Mouse (Mus musculus) hindbrain, embryonic 10.5 days (tissue): ENCODE results near the gene Rab3ip. TPM values are rescaled to one million over a fixed set of nuclear protein-coding genes. Genes with fewer than 3 reads are reported as not detected.

Experiments
- DNase-seq: peaks from one replicate; pipeline ENCODE4 v3.0.0-alpha.2; 2017; ENCODE audit warnings: low spot score
- H3K27ac ChIP-seq: fragments of 300-500 bp; sonication (generic); 2 replicates; pipeline ENCODE4 v1.5.1; 2016; ENCODE audit warnings: mild to moderate bottlenecking, moderate library complexity
- H3K27me3 ChIP-seq: fragments of 300-500 bp; sonication (generic); 2 replicates; pipeline ENCODE4 v1.6.1; 2016; ENCODE audit warnings: mild to moderate bottlenecking; ENCODE audit not compliant: poor library complexity, insufficient read depth, severe bottlenecking
- H3K36me3 ChIP-seq: fragments of 300-500 bp; sonication (generic); 2 replicates; pipeline ENCODE4 v1.6.1; 2016; ENCODE audit warnings: mild to moderate bottlenecking, moderate library complexity
- H3K4me1 ChIP-seq: fragments of 300-500 bp; sonication (generic); replicated peaks from 2 replicates; pipeline ENCODE4 v1.6.1; 2016; ENCODE audit warnings: mild to moderate bottlenecking
- H3K4me3 ChIP-seq: fragments of 300-500 bp; sonication (generic); 2 replicates; pipeline ENCODE4 v1.5.1; 2016; ENCODE audit warnings: mild to moderate bottlenecking, moderate library complexity
- H3K9me3 ChIP-seq: fragments of 300-500 bp; sonication (generic); 2 replicates; pipeline ENCODE4 v1.6.1; 2016; ENCODE audit warnings: mild to moderate bottlenecking, moderate library complexity
- WGBS: fragments of 180-500 bp; shearing (Covaris S2); methylation state at CpG from one replicate; pipeline ENCODE4 v1.1.7; 2016; 5-methylcytosine and 5-hydroxymethylcytosine counted together
- polyA plus RNA-seq: library from polyadenylated mRNA; unstranded; fragments of >200 nt; fragmentation: Nextera tagmentation; extraction: Ambion mirVana; gene quantifications from 2 replicates; pipeline ENCODE4 v1.2.1, GENCODE M21; 2016

Rab3ip gene
- polyA plus RNA-seq, 1 experiment from 2014 or later: 45.0 TPM

- H3K27me3 ChIP-seq: no peaks in the 10 kb centered on the region
- H3K9me3 ChIP-seq: no peaks in the 10 kb centered on the region
- H3K4me1 ChIP-seq: no peaks in the 10 kb centered on the region
- no peak overlapping the region for H3K27ac ChIP-seq
- H3K36me3 ChIP-seq: peaks cover 87% of the 10 kb centered on the region
- WGBS: 94% methylated on average over 9 of the region's 9 CpGs
- H3K4me3 ChIP-seq: no peak overlapping the region
- DNase-seq: no peak
Measured at GRCm38 (mm10) chr10:116906794-116907193, 43.8 kb downstream of the Rab3ip start.

DNA sequence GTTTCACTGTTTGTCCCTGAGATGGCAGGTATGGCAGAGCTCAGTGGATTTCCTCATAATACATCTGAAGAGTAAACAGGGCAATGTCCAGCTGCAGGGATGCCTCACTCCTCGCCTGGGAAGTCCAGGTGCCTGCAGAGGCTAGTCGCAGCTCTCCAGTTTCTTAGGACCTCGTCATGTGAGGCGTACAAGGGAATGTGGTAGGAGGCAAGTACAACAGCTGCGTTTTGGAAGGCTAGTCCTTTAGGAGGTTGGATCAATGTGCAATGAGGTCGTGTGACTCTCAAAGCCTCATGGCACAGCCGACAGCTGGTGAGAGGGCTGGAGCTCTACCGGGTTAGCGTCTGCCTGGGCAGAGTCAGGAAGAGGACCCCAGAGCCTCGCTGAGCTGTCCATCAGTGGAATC is 46.1 kb downstream of the Rab3ip start:
- Histone ChIP-seq H3K27me3 (no peaks in the 10 kb centered on the region), H3K4me1 (no peaks in the 10 kb centered on the region), H3K4me3 (no peak overlapping the region), H3K9me3 (no peaks in the 10 kb centered on the region), H3K27ac (no peak overlapping the region), H3K36me3 (peaks cover 64% of the 10 kb centered on the region)
- no peak for DNase-seq
- 91% methylated on average over 10 of the region's 10 CpGs for WGBS

DNA sequence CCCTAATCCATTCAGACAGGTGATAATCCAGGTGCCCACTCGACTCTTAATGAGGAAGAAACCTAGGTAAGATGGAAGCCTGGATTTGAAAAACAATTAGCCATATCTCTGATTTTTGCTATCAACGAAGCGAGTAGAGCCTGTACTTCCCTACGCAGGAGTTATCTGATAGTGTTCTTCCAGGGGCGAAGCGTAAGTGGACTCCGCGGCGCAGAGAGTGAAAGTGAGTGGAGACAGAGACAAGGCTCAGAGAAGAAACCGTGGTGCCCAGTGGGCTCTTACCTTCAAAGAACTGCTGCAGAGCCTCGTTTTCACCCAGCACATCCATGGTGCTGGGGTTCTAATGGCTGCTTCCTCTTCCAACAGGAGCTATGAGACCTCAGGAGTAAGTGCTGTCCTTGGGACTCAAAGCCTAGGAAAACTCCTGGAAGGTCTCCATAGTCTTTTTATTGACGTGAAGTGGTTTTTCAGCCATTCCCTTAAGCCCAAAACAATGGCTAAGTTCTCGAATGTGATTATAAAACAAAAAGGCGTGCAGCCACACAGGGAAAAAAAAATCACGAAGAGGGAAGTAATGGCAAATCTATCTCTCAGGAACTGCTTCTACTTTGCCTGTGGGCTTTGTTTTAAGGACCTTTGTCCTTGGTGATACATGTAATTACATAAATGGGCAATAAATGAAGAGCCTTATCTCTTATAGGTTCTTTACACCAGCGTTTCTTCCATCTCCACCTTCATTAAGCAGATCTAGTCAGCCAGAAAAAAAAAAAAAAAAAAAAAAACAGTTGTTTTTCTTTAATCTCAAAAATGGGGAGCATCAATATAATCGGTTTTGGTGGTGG is 54.0 kb downstream of the Rab3ip start, which contains the start of gene Myrfl:
Gene Myrfl (minus strand): TSS at position 584 of the 842 bp plus-strand sequence.
- no peaks in the 10 kb centered on the region for H3K27me3 ChIP-seq
- 86% methylated on average over 17 of the region's 17 CpGs for WGBS
- DNase-seq: no peak
- H3K4me3 ChIP-seq: no peak within 1 kb of the TSS
- H3K27ac ChIP-seq: no peak within 1 kb of the TSS
- H3K9me3 ChIP-seq: no peaks in the 10 kb centered on the region
- H3K4me1 ChIP-seq: peaks cover 5% of the 10 kb centered on the region; the same call in 1 of the 2 replicates
- no peaks in the 10 kb centered on the region for H3K36me3 ChIP-seq

DNA sequence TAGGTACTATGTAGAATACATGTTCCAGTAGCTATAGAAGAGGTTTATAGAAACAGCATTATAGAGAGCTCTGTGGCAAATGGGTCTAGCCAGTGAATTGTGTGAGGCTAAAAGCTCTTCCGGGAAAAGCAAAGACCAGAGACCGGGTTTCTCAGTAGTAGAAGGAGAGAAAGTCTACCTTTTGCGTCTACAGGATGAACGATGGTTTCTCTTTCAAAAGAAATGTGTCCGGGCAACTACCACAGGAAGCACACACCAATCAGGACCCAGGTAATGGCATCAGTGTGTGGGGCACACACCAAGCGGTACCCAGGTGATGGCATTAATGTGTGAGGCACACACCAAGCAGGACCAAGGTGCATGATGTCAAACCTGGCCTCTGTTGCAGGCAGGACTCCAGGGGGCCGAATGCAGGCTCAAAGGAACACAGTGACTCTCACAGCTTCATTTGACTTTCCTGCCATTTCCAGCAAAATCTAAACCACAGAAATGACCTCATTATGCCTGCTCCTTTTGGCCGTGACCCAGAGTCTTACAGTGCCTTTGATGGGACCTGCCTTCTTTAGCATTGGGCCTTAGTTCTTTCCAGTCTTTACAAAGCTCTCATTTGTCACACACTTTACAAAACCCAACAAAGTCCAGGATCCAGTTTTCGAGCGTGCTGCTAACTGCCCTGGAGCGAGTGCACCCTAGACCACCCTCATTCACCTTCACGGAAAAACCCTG is 55.3 kb downstream of the Rab3ip start:
- H3K36me3 ChIP-seq: no peaks in the 10 kb centered on the region
- no peak for DNase-seq
- no peaks in the 10 kb centered on the region for H3K9me3 ChIP-seq
- WGBS: 90% methylated on average over 12 of the region's 12 CpGs
- no peak overlapping the region for H3K27ac ChIP-seq
- no peaks in the 10 kb centered on the region for H3K27me3 ChIP-seq
- peaks cover 5% of the 10 kb centered on the region; the same call in 1 of the 2 replicates for H3K4me1 ChIP-seq
- no peak overlapping the region for H3K4me3 ChIP-seq

DNA sequence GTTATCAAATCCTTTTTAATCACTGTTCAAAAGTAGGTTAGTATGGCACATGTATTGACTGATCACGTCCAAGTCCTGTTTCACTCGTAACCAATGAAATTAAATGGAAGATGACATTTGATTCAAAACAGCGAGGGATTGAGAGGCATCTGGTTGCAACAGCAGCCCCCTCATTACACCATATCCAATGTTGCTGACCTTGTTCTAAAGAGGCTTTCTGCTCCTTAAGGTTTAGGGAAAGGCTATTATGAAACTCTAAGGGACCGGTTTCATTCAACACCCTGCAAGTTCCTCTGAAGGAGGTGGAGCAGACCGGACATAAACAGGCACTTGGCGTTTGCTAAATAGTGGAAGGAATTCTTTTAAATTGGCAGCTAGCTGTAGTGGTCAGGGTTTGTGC is 56.0 kb downstream of the Rab3ip start:
- no peak overlapping the region for H3K27ac ChIP-seq
- H3K36me3 ChIP-seq: no peaks in the 10 kb centered on the region
- H3K9me3 ChIP-seq: no peaks in the 10 kb centered on the region
- 88% methylated on average over 6 of the region's 6 CpGs for WGBS
- peaks cover 5% of the 10 kb centered on the region; the same call in 1 of the 2 replicates for H3K4me1 ChIP-seq
- no peak for DNase-seq
- H3K4me3 ChIP-seq: no peak overlapping the region
- H3K27me3 ChIP-seq: no peaks in the 10 kb centered on the region

DNA sequence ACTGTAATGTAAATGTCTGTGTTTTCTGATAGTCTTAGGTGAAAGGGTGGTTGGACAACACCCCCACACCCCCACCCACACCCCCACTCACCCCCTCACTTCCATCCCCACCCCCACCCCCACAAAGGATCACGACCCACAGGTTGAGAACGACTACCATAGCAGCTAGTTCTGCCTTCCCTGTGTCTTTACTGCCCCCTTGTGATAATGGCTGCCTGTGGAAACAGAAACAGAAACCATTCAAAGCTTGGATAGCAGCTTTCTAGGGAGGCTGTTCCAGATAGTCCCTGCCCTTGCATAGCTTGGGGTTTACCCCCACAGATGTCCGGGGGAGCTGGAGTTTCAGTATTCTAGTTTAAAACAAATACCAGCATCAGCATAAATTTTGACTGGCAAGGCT is 56.8 kb downstream of the Rab3ip start:
- Histone ChIP-seq H3K4me1 (peaks cover 5% of the 10 kb centered on the region; the same call in 1 of the 2 replicates), H3K4me3 (no peak overlapping the region), H3K9me3 (no peaks in the 10 kb centered on the region), H3K36me3 (no peaks in the 10 kb centered on the region), H3K27ac (no peak overlapping the region), H3K27me3 (no peaks in the 10 kb centered on the region)
- DNase-seq: no peak
- WGBS: 22% methylated on average over 3 of the region's 3 CpGs

DNA sequence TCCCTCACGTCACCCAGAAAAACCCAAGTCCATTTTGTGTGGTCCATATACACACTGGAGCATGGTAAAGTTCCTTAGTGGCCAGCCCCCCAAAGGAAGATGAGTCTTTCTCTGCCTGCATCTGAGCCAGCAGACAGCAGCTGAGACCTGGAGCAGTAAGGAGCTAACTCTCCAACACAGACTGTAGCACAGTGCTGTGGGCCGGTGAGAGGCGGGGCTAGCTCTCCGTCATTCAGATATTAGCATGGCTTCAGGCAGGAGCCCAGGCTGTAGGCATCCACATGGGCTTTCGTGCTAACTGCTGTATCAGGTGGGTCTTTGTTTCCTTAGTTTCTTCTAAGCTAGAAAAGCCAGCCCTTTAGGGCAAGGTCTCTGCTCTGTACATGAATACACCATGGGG is 60.0 kb downstream of the Rab3ip start:
- peak; percentile 17 for DNase-seq
- WGBS: 47% methylated on average over 5 of the region's 5 CpGs
- H3K4me1 ChIP-seq: peaks cover 5% of the 10 kb centered on the region; the same call in 1 of the 2 replicates

DNA sequence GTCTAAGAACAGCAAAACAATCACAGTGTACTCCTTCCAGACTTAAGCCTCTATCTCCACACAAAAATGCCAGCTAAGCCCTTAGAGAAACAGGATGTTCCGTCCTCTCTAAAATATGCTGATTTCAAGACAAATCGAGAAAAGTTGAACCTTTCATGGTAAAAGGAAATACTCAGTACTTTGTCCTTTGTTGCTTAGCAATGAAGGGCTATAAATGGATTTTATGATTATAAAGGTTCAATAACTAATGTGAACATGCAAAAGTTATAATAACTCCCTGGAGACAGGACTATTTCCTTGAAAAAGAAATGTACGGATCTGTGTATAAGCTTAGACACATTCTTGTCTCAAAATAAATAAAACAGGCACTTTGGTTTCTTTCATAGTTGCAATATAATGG is 66.0 kb downstream of the Rab3ip start:
- H3K4me3 ChIP-seq: no peak overlapping the region
- H3K36me3 ChIP-seq: no peaks in the 10 kb centered on the region
- H3K27me3 ChIP-seq: no peaks in the 10 kb centered on the region
- H3K9me3 ChIP-seq: no peaks in the 10 kb centered on the region
- H3K27ac ChIP-seq: no peak overlapping the region
- H3K4me1 ChIP-seq: no peaks in the 10 kb centered on the region
- DNase-seq: no peak
- 89% methylated on average over 3 of the region's 3 CpGs for WGBS

More for the DNA sequence above, 60.0 kb downstream of the Rab3ip start:
- no peak overlapping the region for H3K27ac ChIP-seq
- H3K4me3 ChIP-seq: no peak overlapping the region
- no peaks in the 10 kb centered on the region for H3K9me3 ChIP-seq
- no peaks in the 10 kb centered on the region for H3K27me3 ChIP-seq
- no peaks in the 10 kb centered on the region for H3K36me3 ChIP-seq

- H3K27me3 ChIP-seq: no peaks in the 10 kb centered on the region
- H3K4me3 ChIP-seq: no peak overlapping the region
- 75% methylated on average over 5 of the region's 5 CpGs for WGBS
Measured at GRCm38 (mm10) chr10:116883531-116883930, 67.0 kb downstream of the Rab3ip start.

DNA sequence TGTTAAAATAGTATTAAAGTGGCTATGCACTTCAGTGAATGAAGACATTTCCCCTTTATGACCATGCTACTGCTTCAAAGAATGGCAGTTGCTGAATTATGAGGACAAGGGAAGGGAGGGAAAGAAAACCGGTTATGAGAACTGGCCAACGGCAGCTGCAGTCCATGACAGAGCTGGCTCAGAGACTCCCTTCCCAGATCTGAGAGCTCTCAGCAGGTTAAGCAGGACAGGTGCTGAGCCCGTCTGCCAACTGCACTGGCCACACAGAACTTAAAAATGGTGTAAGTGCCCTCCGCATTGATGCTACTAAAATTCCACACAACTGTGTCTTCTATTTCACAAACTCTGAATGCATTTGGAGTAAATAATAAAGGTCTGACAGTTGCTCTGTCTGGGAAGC is 73.1 kb downstream of the Rab3ip start:
- no peaks in the 10 kb centered on the region for H3K36me3 ChIP-seq
- H3K4me1 ChIP-seq: no peaks in the 10 kb centered on the region
- no peaks in the 10 kb centered on the region for H3K27me3 ChIP-seq
- H3K27ac ChIP-seq: no peak overlapping the region
- no peak overlapping the region for H3K4me3 ChIP-seq
- H3K9me3 ChIP-seq: no peaks in the 10 kb centered on the region
- 86% methylated on average over 4 of the region's 4 CpGs for WGBS
- DNase-seq: no peak

More at GRCm38 (mm10) chr10:116883531-116883930, 67.0 kb downstream of the Rab3ip start:
- Histone ChIP-seq H3K9me3 (no peaks in the 10 kb centered on the region), H3K36me3 (no peaks in the 10 kb centered on the region), H3K27ac (no peak overlapping the region), H3K4me1 (no peaks in the 10 kb centered on the region)
- no peak for DNase-seq

DNA sequence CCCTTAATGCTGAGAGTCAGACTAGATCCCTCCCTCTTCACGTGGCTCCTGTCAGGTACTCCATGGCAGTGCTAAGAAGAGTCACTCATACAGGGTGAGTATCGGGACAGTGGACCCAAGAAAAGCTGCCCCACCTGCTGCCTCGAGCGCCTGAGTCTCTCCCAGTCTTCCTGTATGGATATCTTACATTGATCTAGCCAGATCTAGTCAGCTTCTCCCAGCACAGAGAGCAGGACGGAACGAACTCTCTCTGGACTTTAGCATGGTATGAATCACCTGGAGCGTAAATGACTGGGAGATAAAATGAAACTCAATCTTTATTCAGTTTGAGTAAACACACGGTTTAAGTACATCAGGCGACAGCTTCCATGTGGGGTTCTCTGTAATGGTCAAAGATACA is 76.1 kb downstream of the Rab3ip start:
- DNase-seq: no peak
- Histone ChIP-seq H3K36me3 (no peaks in the 10 kb centered on the region), H3K27ac (no peak overlapping the region), H3K9me3 (no peaks in the 10 kb centered on the region), H3K4me1 (no peaks in the 10 kb centered on the region), H3K27me3 (no peaks in the 10 kb centered on the region), H3K4me3 (no peak overlapping the region)
- 88% methylated on average over 9 of the region's 9 CpGs for WGBS

GRCm38 (mm10) chr10:116872016-116872410 is 78.6 kb downstream of the Rab3ip start:
- no peaks in the 10 kb centered on the region for H3K4me1 ChIP-seq
- no peaks in the 10 kb centered on the region for H3K27me3 ChIP-seq
- H3K9me3 ChIP-seq: no peaks in the 10 kb centered on the region
- H3K36me3 ChIP-seq: no peaks in the 10 kb centered on the region
- no peak overlapping the region for H3K27ac ChIP-seq
- DNase-seq: no peak
- 76% methylated on average over 14 of the region's 14 CpGs for whole genome bisulfite sequencing
- H3K4me3 ChIP-seq: no peak overlapping the region
